Mouse (Mus musculus): ENCODE measurements around the gene Mapk10.

The Mapk10 gene

DNA sequence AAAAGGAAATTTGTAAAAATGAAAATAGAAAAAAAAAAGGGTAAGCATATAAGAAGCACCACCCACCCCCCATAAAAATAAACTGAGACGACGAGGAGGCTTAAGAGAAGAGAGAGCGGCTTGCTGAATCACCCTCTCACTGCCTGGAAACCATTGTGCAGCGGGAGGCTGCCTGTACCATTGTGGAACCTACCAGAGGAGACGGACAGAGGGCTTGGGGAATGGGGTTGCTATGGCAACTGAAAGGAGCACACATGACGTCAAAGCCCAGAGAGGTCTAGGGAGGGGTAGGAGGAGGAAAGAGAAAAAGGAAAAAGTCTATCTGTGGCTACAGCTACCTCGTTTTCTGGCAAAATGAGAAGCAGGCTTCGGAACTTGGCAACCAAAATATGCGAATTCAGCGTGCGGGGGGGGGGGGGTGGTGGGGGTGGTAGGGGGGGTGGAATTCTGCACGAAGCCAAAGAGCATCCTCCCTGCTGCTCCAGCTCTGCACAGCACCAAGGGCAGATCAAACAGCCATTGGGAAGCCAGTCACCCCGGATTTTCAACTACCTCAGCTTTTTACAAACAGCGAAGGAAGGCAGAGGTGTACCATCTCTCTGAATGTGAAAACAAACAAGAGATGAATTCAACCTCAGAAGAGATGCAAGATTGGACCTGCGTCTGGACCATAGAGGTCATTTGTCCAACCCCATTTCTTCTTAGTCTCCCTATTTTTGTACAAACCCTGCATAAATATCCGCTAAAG is at the start of gene Mapk10:
Gene Mapk10, minus strand, starts transcription at position 234 of the 748 bp plus-strand sequence.
- peak; percentile 86 to 90 for DNase-seq

DNA sequence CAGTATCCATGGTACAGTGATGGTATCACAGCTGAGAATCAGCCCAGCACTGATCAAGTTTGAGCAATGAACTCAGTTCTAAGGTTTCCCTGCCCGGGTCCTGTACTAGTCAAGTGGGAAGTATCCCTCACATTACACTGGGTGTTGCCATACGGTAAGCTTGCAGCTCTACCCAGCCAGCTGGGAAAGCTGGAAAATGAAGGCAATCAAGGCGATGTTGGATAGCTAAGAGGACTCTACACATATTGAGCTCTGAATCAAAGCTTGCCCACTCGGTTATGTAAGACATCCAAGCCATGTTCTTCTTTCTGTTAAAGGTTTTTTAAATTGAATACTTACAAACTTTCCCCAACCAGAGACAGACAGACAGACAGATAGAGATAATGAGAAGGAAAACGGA is 45.0 kb upstream of the Mapk10 start:
- no peak for DNase-seq

GRCm38 (mm10) chr5:103242430-103242829 is 31.3 kb upstream of the Mapk10 start:
- DNase-seq, result no peak

DNA sequence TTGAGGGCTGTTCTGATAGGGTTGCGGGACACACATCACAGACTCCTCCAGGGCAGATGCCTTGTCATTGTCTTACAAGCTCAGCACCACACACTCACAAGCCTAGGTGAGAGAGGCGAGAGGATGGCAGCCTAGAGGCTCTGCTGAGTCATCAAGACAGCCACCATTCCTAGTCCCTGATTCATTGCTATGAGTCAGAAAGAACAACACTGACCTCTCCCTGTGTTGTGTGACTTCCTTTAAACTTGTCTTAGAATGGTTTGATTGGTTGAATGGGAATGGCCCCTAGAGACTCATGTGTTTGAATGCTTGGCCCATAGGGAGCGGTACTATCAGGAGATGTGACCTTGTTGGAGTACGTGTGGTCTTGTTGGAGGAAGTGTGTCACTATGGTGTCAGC is 20.7 kb upstream of the Mapk10 start:
- DNase-seq, result no peak

DNA sequence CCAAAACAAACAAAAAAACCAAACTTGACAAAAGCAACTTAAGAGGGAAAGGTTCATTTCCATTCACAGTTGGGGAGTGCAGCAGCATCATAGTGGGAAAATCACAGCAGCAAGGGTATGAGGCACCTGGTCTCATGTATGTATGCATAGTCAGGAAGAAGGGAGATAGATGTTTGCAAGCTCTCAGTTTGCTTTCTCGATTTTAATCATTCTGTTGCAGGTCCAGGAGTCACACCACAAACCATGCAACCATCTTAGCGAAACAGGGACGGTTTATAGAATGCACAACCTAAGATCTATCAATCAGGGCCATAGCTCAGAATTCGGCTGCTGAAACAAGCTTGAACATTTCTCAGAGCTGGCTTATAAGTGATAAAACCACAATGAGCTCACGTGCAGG is 19.2 kb upstream of the Mapk10 start:
- no peak for DNase-seq

GRCm38 (mm10) chr5:103229321-103229720 is 18.2 kb upstream of the Mapk10 start:
- DNase-seq, result no peak

DNA sequence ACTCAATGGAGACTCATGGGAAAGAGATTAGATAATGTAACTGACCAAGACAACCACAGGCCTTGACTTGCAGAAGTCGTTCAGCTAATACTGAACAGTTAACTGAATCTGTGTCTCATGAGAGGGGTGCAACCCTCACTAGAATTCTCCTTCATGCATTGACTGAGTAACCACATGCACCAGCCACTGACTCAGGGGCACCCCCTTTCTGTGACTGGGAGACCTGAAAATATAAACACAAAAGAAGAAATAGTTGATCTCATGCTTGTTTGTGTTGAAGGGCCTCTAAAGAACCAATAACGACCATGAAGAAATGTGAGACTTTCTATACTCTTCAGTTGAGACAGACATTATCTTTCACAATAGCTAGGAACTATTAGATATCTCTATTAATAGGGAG is 10.9 kb upstream of the Mapk10 start:
- no peak for DNase-seq

- peak; percentile 56 to 68 for DNase-seq
Measured at GRCm38 (mm10) chr5:103210644-103211043, 490 bp downstream of the Mapk10 start.

DNA sequence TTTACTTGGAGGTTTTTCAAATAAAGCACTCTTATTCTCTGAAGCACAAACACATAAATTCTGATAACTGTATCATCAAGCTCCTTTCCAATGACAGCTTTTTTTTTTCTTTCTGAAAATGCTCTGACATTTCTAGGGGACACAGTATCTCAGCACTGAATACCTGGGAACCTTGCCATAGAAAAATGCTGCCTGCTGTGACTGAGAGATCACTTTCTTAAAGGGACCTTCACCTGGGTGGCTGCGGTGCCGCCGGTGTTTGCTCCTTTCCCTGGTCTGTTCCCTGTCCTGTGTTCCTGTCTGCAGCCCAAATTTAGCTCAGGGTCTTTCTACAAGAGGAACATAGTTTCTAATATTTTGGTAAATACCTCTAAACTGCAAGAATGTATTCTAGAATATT is 1.1 kb downstream of the Mapk10 start:
- DNase-seq, result peak; percentile 88 to 95

GRCm38 (mm10) chr5:103209486-103209885 is 1.6 kb downstream of the Mapk10 start:
- peak; percentile 54 to 76 for DNase-seq

- peak; percentile 64 to 69 for DNase-seq
Measured at GRCm38 (mm10) chr5:103208869-103209268, 2.3 kb downstream of the Mapk10 start.

GRCm38 (mm10) chr5:103208021-103208511 is 3.1 kb downstream of the Mapk10 start:
- DNase-seq, result peak; percentile 60 to 73

GRCm38 (mm10) chr5:103197796-103198325 is 13.3 kb downstream of the Mapk10 start:
- peak; percentile 31 to 40 for DNase-seq

DNA sequence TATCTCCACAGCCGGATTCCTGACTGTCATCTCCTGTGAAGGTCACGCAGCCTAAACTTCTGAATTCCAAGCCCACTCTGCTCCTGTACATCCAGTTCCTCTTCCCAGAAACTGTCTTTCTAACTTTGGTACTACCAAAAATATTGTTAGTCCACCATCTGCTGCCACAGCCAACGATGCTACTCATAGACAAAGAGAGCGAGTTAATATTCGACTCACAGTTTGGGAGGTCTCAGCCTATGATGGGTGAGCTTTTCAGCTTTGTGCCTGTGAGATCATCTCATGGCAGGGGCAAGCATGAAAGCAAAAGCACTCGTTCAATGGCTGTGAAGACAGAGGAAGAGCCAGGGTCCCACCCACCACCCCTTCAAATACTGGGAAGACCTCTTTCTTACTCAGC is 16.6 kb downstream of the Mapk10 start:
- no peak for DNase-seq

DNA sequence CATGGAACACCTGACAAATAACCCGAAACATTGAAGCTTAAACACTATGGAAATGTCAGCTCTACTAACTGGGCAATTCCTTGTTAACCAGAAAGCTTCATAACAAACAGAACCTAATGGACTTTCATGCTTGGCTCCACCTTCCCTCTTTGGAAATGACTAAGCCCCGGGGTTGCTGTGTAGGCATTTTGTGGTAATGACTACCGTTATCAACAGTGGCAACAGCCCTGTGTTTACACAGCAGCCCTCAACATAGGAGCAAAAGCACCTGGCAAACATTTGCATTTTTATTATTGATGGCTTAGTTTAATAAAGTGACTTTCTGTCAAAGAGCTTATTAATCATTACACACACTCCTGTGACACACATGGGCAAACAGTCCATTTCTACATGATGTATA is 17.4 kb downstream of the Mapk10 start:
- no peak for DNase-seq

DNA sequence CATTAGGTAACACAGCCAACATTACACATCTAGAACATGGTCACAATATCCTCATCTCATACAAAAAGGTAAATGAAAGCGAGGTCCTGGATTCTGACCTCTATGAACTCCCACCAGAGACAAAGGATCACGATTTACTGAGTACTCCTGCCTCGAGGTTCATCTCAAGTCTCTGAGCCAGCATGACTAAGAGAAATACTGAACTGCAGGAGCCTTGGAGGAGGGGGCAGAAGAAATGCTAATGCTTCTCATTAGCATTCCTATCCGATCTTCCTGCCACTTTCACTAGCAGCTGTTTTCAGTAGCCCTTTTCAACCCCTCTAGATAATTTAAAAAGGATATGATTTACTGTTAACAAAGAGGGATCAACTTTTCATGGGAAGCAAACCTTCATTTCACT is 19.6 kb downstream of the Mapk10 start:
- DNase-seq, result no peak

DNA sequence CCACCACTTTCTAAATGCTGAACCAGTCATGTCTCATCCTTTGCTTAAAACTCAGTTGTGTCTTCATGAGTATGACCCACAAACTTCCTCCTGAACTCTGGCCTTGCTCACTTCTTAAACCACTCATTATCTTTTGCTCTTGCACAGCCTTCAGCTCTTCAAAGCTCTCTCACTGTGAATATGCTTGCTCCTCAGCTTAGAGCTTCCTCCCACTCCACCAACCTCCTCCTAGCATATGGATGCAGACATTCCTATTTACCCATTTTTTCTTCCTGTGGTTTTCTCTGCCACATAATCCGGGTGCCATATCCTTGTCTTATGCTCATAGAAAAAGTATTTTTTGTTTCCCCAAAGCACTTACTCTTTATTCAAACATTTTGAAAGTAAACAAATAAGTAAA is 26.9 kb downstream of the Mapk10 start:
- no peak for DNase-seq

- DNase-seq, result no peak
Measured at GRCm38 (mm10) chr5:103181622-103182021, 29.5 kb downstream of the Mapk10 start.

DNA sequence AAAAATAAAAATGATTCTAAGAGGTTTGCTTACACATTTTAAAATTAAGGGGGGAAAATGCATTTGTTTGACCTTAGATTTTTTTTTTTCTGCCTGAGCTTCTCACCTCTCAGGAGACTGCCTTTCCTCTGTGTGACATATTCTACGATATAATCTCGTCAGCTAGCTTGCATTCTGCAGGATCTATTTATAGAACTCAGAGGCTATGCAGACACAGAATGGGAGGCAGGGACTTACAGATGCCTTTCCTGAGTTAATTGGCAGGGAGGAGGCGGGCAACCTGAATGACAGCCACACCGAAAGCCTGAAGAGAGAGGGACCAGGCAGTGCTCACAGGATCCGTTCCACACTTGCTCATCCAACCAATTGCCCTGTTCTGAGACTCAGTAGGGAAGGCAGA is 34.1 kb downstream of the Mapk10 start:
- peak; percentile 42 to 48 for DNase-seq

DNA sequence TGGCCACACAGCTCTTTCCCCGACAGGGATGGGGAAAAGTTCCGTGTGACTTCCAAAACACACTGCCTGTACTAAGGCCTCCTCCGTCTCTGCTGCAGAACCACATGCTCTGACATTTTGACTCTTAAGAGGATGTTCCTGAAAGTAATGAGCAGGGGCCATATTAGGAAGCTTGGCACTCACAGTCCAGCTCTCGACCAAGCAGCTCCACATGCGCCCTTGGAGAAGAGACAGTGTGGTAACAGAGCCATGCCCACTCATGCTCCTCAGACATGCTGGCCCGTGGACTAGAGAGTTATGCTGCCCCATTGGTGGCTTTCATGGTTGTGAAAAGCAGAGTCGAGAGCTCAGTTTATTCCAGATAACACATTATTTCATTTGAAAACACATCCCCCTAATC is 35.1 kb downstream of the Mapk10 start:
- DNase-seq, result no peak

DNA sequence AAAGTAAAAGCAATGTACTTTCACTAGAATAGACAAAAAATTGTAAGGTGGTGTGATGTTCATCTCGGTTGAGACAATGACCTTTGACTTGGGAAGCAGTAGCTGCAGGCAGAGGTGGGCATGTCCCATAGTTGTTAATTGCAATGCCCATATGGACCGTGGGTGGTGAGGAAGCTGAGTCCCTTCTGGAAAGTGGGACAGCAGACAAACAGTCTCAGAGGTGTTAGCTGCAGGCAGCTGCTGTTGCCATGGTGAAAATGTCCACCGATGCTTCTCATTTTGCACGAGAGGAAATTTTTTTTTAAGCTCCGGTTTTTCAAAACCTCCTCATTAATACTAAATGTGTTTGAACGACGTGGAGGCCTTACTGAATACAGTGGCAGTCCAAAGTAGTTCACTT is 36.5 kb downstream of the Mapk10 start:
- DNase-seq, result no peak

- no peak for DNase-seq
Measured at GRCm38 (mm10) chr5:103171207-103171606, 39.9 kb downstream of the Mapk10 start.

GRCm38 (mm10) chr5:103167371-103167770 is 43.8 kb downstream of the Mapk10 start:
- no peak for DNase-seq

- DNase-seq, result no peak
Measured at GRCm38 (mm10) chr5:103166755-103167154, 44.4 kb downstream of the Mapk10 start.

GRCm38 (mm10) chr5:103164022-103164421 is 47.1 kb downstream of the Mapk10 start:
- DNase-seq, result no peak

Data from cerebellum, postnatal 25 days (tissue).